Mouse (Mus musculus): Measurements from ENCODE around the gene Lgals3. TPM values are rescaled to one million over a fixed set of nuclear protein-coding genes. Genes with fewer than 3 reads are reported as not detected.
"Not testable (repeated sequence)": the region's sequence is repeated elsewhere in the genome, so short reads cannot be mapped to it uniquely, and the experiment has no call there.

The Lgals3 gene
- 2.6 and 5.0 TPM in 2 replicates for polyA plus RNA-seq (2015; fragmentation: Nextera tagmentation; extraction: Ambion mirVana)

DNA sequence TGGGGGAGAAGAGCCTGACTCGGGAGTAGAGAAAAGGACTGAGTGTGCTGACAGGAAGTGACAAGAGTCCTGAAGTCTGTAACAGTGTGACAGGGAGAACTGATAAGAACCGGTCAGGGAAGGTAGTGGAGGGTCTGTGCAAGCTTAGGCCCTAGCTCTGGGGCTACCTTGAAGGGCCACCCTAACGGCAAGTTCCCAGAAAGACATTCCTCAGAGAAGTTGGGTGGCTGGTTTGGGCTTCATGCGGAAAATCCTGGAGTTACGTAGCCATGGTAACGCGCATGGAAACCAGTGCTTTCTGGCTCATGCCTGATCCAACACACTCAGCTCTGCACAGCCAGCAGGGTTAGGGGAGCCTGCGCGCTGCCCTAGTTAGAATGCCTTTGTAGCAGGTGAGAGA is at the start of gene Lgals3:
Gene Lgals3 (plus strand): TSS at position 291 of the 400 bp plus-strand sequence.
- Histone ChIP-seq H3K9ac (ENCODE audit: low read depth, low read length) (no peak within 1 kb of the TSS), H3K9me3 (replicated peaks; ENCODE audit: control insufficient read depth, low read length, poor library complexity, severe bottlenecking) (no peaks in the 10 kb centered on the region), H3K4me3 (ENCODE audit: low read depth, low read length) (no peak within 1 kb of the TSS), H3K4me2 (ENCODE audit: low read length) (peak within 1 kb of the TSS; percentile 37), H3K4me1 (ENCODE audit: control insufficient read depth, insufficient read depth, low read length) (peaks cover 8% of the 10 kb centered on the region), H3K36me3 (ENCODE audit: control insufficient read depth, insufficient read depth, low read length) (no peaks in the 10 kb centered on the region), H3K27me3 (ENCODE audit: control insufficient read depth, insufficient read depth, low read depth, low read length) (no peaks in the 10 kb centered on the region), H3K27ac (ENCODE audit: low read length) (peak within 1 kb of the TSS; percentile 66)
- 17% methylated on average over 9 of the region's 9 CpGs for WGBS
- ATAC-seq: peak; percentile 98

- 87% methylated on average over 5 of the region's 5 CpGs for WGBS
- H3K27me3 ChIP-seq (ENCODE audit: control insufficient read depth, insufficient read depth, low read depth, low read length): no peaks in the 10 kb centered on the region
- ATAC-seq: no peak
Measured at GRCm38 (mm10) chr14:47319362-47319761, 48.2 kb upstream of the Lgals3 start.

DNA sequence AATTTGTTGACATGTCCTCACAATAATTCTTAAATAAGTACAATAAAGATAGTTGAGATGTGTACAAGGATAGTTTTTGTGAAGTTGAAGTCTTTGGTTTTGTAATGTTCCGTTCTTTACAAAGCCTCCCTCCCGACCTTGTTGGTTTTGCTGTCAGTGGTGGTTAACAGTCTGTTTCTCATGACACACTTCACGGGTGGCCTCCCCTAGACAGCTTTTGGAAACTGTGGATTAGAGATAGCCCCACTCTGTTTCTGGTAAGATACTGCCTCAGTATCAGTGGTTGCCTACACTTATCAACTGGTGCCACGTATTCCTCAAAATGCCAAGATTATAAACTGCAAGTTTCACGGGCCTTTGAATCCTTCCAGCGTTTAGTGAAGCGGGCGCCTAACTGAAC is 46.0 kb upstream of the Lgals3 start:
- 95% methylated on average over 6 of the region's 8 CpGs for WGBS
- H3K4me3 ChIP-seq (ENCODE audit: low read depth, low read length); H3K9ac ChIP-seq (ENCODE audit: low read depth, low read length); H3K4me2 ChIP-seq (ENCODE audit: low read length); H3K27me3 ChIP-seq (ENCODE audit: control insufficient read depth, insufficient read depth, low read depth, low read length); H3K9me3 ChIP-seq (replicated peaks; ENCODE audit: control insufficient read depth, low read length, poor library complexity, severe bottlenecking); H3K27ac ChIP-seq (ENCODE audit: low read length); ATAC-seq; H3K36me3 ChIP-seq (ENCODE audit: control insufficient read depth, insufficient read depth, low read length); H3K4me1 ChIP-seq (ENCODE audit: control insufficient read depth, insufficient read depth, low read length): not testable (repeated sequence)

More at GRCm38 (mm10) chr14:47319362-47319761, 48.2 kb upstream of the Lgals3 start:
- H3K27ac ChIP-seq (ENCODE audit: low read length): no peak overlapping the region
- 0 out of 2 replicates have a peak, but pooled peaks cover 3% of the 10 kb centered on the region for H3K36me3 ChIP-seq (ENCODE audit: control insufficient read depth, insufficient read depth, low read length)
- no peak overlapping the region for H3K4me2 ChIP-seq (ENCODE audit: low read length)
- H3K4me1 ChIP-seq (ENCODE audit: control insufficient read depth, insufficient read depth, low read length): no peaks in the 10 kb centered on the region
- no peak overlapping the region for H3K9ac ChIP-seq (ENCODE audit: low read depth, low read length)
- H3K9me3 ChIP-seq (replicated peaks; ENCODE audit: control insufficient read depth, low read length, poor library complexity, severe bottlenecking): no peaks in the 10 kb centered on the region
- H3K4me3 ChIP-seq (ENCODE audit: low read depth, low read length): no peak overlapping the region

GRCm38 (mm10) chr14:47325965-47326761 is 41.4 kb upstream of the Lgals3 start:
- Histone ChIP-seq H3K36me3 (ENCODE audit: control insufficient read depth, insufficient read depth, low read length) (no peaks in the 10 kb centered on the region), H3K9me3 (replicated peaks; ENCODE audit: control insufficient read depth, low read length, poor library complexity, severe bottlenecking) (no peaks in the 10 kb centered on the region), H3K4me1 (ENCODE audit: control insufficient read depth, insufficient read depth, low read length) (no peaks in the 10 kb centered on the region), H3K9ac (ENCODE audit: low read depth, low read length) (no peak overlapping the region), H3K27me3 (ENCODE audit: control insufficient read depth, insufficient read depth, low read depth, low read length) (no peaks in the 10 kb centered on the region), H3K27ac (ENCODE audit: low read length) (no peak overlapping the region), H3K4me2 (ENCODE audit: low read length) (no peak overlapping the region), H3K4me3 (ENCODE audit: low read depth, low read length) (no peak overlapping the region)
- ATAC-seq: no peak
- WGBS: 87% methylated on average over 9 of the region's 9 CpGs

GRCm38 (mm10) chr14:47327347-47327746 is 40.2 kb upstream of the Lgals3 start:
- Histone ChIP-seq H3K27me3 (ENCODE audit: control insufficient read depth, insufficient read depth, low read depth, low read length) (no peaks in the 10 kb centered on the region), H3K4me2 (ENCODE audit: low read length) (no peak overlapping the region), H3K4me1 (ENCODE audit: control insufficient read depth, insufficient read depth, low read length) (no peaks in the 10 kb centered on the region), H3K36me3 (ENCODE audit: control insufficient read depth, insufficient read depth, low read length) (no peaks in the 10 kb centered on the region), H3K4me3 (ENCODE audit: low read depth, low read length) (no peak overlapping the region), H3K9ac (ENCODE audit: low read depth, low read length) (no peak overlapping the region), H3K9me3 (replicated peaks; ENCODE audit: control insufficient read depth, low read length, poor library complexity, severe bottlenecking) (no peaks in the 10 kb centered on the region), H3K27ac (ENCODE audit: low read length) (no peak overlapping the region)
- 97% methylated on average over 5 of the region's 5 CpGs for WGBS
- no peak for ATAC-seq

- Histone ChIP-seq H3K27ac (ENCODE audit: low read length) (no peak overlapping the region), H3K4me2 (ENCODE audit: low read length) (no peak overlapping the region), H3K36me3 (ENCODE audit: control insufficient read depth, insufficient read depth, low read length) (no peaks in the 10 kb centered on the region), H3K27me3 (ENCODE audit: control insufficient read depth, insufficient read depth, low read depth, low read length) (no peaks in the 10 kb centered on the region), H3K4me3 (ENCODE audit: low read depth, low read length) (no peak overlapping the region), H3K9ac (ENCODE audit: low read depth, low read length) (no peak overlapping the region), H3K9me3 (replicated peaks; ENCODE audit: control insufficient read depth, low read length, poor library complexity, severe bottlenecking) (no peaks in the 10 kb centered on the region), H3K4me1 (ENCODE audit: control insufficient read depth, insufficient read depth, low read length) (no peaks in the 10 kb centered on the region)
- no peak for ATAC-seq
- WGBS: 69% methylated on average over 5 of the region's 5 CpGs
Measured at GRCm38 (mm10) chr14:47331920-47332319, 35.6 kb upstream of the Lgals3 start.

- WGBS: 86% methylated on average over 4 of the region's 4 CpGs
- no peaks in the 10 kb centered on the region for H3K36me3 ChIP-seq (ENCODE audit: control insufficient read depth, insufficient read depth, low read length)
- no peak for ATAC-seq
Measured at GRCm38 (mm10) chr14:47334819-47335218, 32.7 kb upstream of the Lgals3 start.

DNA sequence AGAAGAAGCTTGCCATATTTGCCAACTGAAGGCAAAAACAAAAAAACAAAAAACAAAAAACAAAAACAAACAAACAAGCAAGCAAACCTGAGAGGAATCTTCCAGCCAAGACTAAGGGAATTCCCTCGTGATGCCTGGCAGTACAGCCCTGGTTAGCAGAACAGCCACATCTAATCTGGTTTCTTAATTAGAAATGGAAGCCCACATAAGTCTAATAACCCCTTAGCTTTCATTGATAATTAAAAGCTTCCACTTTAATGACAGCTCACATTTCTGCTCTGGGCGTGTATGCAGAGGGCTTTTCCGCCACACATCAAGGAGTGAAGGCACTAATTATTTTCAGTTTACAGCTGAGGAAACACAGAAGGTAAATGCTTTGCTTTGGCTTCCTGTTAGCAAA is 32.3 kb upstream of the Lgals3 start:
- no peaks in the 10 kb centered on the region for H3K9me3 ChIP-seq (replicated peaks; ENCODE audit: control insufficient read depth, low read length, poor library complexity, severe bottlenecking)
- H3K27me3 ChIP-seq (ENCODE audit: control insufficient read depth, insufficient read depth, low read depth, low read length): no peaks in the 10 kb centered on the region
- no peak overlapping the region for H3K27ac ChIP-seq (ENCODE audit: low read length)
- no peaks in the 10 kb centered on the region for H3K4me1 ChIP-seq (ENCODE audit: control insufficient read depth, insufficient read depth, low read length)
- H3K36me3 ChIP-seq (ENCODE audit: control insufficient read depth, insufficient read depth, low read length): no peaks in the 10 kb centered on the region
- no peak overlapping the region for H3K9ac ChIP-seq (ENCODE audit: low read depth, low read length)
- H3K4me2 ChIP-seq (ENCODE audit: low read length): no peak overlapping the region
- no peak for ATAC-seq
- 69% methylated on average over 3 of the region's 3 CpGs for WGBS
- no peak overlapping the region for H3K4me3 ChIP-seq (ENCODE audit: low read depth, low read length)

More at GRCm38 (mm10) chr14:47334819-47335218, 32.7 kb upstream of the Lgals3 start:
- Histone ChIP-seq H3K4me1 (ENCODE audit: control insufficient read depth, insufficient read depth, low read length) (no peaks in the 10 kb centered on the region), H3K4me2 (ENCODE audit: low read length) (no peak overlapping the region), H3K9ac (ENCODE audit: low read depth, low read length) (no peak overlapping the region), H3K27me3 (ENCODE audit: control insufficient read depth, insufficient read depth, low read depth, low read length) (no peaks in the 10 kb centered on the region), H3K9me3 (replicated peaks; ENCODE audit: control insufficient read depth, low read length, poor library complexity, severe bottlenecking) (no peaks in the 10 kb centered on the region), H3K27ac (ENCODE audit: low read length) (no peak overlapping the region), H3K4me3 (ENCODE audit: low read depth, low read length) (no peak overlapping the region)

DNA sequence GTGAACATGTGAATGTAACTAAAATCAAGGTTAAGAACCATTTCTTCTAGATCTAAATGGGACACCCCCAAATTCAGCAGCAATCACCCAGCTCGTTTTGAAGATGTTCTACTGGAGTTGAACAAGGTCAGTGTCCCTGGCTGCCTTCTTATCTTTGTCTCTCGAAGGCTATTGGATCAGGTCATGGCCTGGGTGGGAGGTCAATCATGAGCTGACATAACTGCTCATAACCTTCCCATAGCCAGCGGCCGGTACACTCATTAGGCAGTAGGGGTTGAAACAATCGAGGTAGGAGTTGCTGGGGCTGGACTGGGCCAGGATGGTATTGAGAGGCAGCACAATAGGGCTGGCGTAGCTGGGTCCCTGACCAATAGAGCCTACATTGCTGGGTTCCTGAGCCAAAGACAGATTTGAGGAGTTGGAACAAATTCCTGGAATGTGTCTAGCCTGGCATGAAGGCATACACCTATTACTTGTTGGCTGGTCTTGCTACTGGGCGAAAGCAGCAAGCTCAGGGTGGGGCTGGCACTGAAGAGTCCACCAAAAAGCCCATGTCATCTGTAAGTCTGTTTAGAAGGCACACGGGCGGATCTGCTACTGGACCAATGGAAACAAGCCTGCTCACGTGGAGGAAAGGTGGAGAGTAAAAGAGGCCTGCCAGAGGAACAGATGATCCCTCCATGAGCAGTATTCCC is 27.2 kb upstream of the Lgals3 start:
- 87% methylated on average over 10 of the region's 10 CpGs for WGBS

More for the DNA sequence above, 27.2 kb upstream of the Lgals3 start:
- no peaks in the 10 kb centered on the region for H3K4me1 ChIP-seq (ENCODE audit: control insufficient read depth, insufficient read depth, low read length)
- H3K27ac ChIP-seq (ENCODE audit: low read length): no peak overlapping the region
- H3K9ac ChIP-seq (ENCODE audit: low read depth, low read length): no peak overlapping the region
- no peaks in the 10 kb centered on the region for H3K9me3 ChIP-seq (replicated peaks; ENCODE audit: control insufficient read depth, low read length, poor library complexity, severe bottlenecking)
- no peak for ATAC-seq
- no peak overlapping the region for H3K4me2 ChIP-seq (ENCODE audit: low read length)
- no peaks in the 10 kb centered on the region for H3K36me3 ChIP-seq (ENCODE audit: control insufficient read depth, insufficient read depth, low read length)
- H3K4me3 ChIP-seq (ENCODE audit: low read depth, low read length): no peak overlapping the region
- H3K27me3 ChIP-seq (ENCODE audit: control insufficient read depth, insufficient read depth, low read depth, low read length): no peaks in the 10 kb centered on the region

Data from midbrain, embryonic 16.5 days (tissue).